Mouse (Mus musculus) heart, embryonic 12.5 days (tissue): ENCODE data around the gene Olfr1274-ps. TPM values are rescaled to one million over a fixed set of nuclear protein-coding genes. Genes with fewer than 3 reads are reported as not detected.
"Not testable (repeated sequence)": the region's sequence is repeated elsewhere in the genome, so short reads cannot be mapped to it uniquely, and the experiment has no call there.

Experiments
- ATAC-seq: fragments of 200-750 bp; cut with Nextera tagmentation; 2 replicates; pipeline ENCODE4 v1.8.0; 2017; ENCODE audit warnings: moderate TSS enrichment, moderate library complexity; ENCODE audit not compliant: insufficient number of reproducible peaks, low FRiP score
- H3K27ac ChIP-seq: fragments of 300-500 bp; sonication (generic); 2 replicates; pipeline ENCODE4 v1.5.1; 2016; ENCODE audit warnings: mild to moderate bottlenecking, moderate library complexity; ENCODE audit not compliant: poor library complexity, severe bottlenecking
- H3K27me3 ChIP-seq: fragments of 300-500 bp; sonication (generic); replicated peaks from 2 replicates; pipeline ENCODE4 v1.6.1; 2016; ENCODE audit warnings: mild to moderate bottlenecking, moderate library complexity
- H3K36me3 ChIP-seq: fragments of 300-500 bp; sonication (generic); 2 replicates; pipeline ENCODE4 v1.6.1; 2016; ENCODE audit warnings: mild to moderate bottlenecking, moderate library complexity
- H3K4me1 ChIP-seq: fragments of 300-500 bp; sonication (generic); replicated peaks from 2 replicates; pipeline ENCODE4 v1.6.1; 2016; ENCODE audit warnings: mild to moderate bottlenecking
- H3K4me2 ChIP-seq: fragments of 300-500 bp; sonication (generic); 2 replicates; pipeline ENCODE4 v1.6.1; 2016; ENCODE audit warnings: mild to moderate bottlenecking, moderate library complexity
- H3K4me3 ChIP-seq: fragments of 300-500 bp; sonication (generic); 2 replicates; pipeline ENCODE4 v1.5.1; 2016; ENCODE audit warnings: mild to moderate bottlenecking
- H3K9ac ChIP-seq: fragments of 300-500 bp; sonication (generic); 2 replicates; pipeline ENCODE4 v1.6.1; 2016; ENCODE audit warnings: mild to moderate bottlenecking, moderate library complexity
- H3K9me3 ChIP-seq: fragments of 300-500 bp; sonication (generic); replicated peaks from 2 replicates; pipeline ENCODE4 v1.6.1; 2016; ENCODE audit warnings: mild to moderate bottlenecking, moderate library complexity
- WGBS: fragments of 180-500 bp; shearing (Covaris S2); methylation state at CpG from one replicate; pipeline ENCODE4 v1.1.7; 2016; 5-methylcytosine and 5-hydroxymethylcytosine counted together
- polyA plus RNA-seq: library from polyadenylated mRNA; unstranded; fragments of >200 nt; fragmentation: Nextera tagmentation; extraction: Ambion mirVana; gene quantifications from 2 replicates; pipeline ENCODE4 v1.2.1, GENCODE M21; 2016

Olfr1274-ps gene
- not detected in 2 replicates for polyA plus RNA-seq

DNA sequence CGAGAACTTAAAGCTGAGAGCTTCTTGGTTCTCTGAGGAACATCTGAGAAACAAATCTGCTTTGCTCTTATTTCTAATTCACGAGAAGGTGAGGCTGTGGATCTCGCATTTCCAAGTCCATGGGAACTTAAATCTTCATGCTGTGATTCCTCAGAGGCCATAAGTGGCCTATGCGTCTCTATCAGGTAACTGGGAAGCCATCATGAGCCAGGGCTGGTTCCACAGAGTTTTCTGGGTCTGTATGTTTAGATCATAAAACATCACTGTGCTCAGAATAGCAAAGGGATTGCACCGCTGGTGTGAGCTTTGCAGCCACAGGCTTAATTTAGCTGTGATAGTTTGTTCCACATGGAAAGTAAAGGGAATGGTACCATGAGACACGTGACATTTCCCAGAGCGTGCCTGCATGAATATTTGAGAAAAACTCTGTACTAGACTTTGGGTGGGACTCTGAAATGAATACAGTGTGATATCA lies at the start of gene Olfr1274-ps:
Gene Olfr1274-ps (plus strand): TSS at position 51 of the 475 bp plus-strand sequence.
- H3K4me2 ChIP-seq, H3K27ac ChIP-seq, H3K4me3 ChIP-seq, H3K36me3 ChIP-seq, H3K9ac ChIP-seq, H3K27me3 ChIP-seq, H3K9me3 ChIP-seq, H3K4me1 ChIP-seq, ATAC-seq: not testable (repeated sequence)
- WGBS: 77% methylated on average over 6 of the region's 7 CpGs

DNA sequence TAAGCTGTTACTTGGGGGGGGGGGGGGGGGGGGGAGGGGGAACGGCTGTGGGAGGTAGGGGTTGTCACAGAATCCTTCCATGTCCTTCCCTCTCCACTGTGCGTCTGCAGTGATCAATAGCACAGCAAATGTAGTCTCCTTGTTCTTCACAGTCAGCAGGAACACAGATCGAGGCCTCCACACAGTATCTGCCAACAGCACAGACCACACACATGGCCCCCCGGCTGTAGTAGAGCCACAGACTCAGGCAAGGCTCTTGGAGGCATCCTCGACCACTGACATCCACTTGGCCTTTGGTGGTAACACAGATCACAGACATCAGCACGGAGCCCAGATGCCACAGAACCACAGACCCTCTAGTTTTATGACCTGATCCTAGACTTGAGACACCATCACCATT lies 47.4 kb upstream of the Olfr1274-ps start:
- ATAC-seq, H3K9me3 ChIP-seq, H3K36me3 ChIP-seq, H3K27me3 ChIP-seq, H3K9ac ChIP-seq, H3K4me3 ChIP-seq, H3K4me1 ChIP-seq, H3K4me2 ChIP-seq, H3K27ac ChIP-seq: not testable (repeated sequence)
- no CpG with 5 or more reads among the region's 6 CpGs for WGBS

DNA sequence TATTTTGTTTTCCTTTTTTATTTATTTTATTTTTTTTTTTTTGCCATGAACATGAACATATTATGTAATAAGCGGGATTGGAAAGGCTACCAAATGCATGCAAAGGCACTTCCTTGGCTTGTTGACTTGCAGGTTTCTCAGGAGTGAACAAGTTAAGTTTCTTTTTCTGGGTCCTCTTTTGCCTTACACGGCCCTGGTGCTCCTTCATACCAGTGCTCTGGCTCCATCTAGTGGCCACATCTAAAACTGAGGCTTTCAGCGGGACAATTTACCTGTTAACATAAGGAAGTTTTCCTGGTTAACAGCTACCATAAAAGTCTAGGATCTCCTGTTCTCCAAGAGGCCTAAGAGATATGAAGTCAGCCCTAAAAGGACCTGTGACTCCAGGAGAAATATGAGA lies 46.9 kb upstream of the Olfr1274-ps start:
- H3K36me3 ChIP-seq, ATAC-seq, H3K4me2 ChIP-seq, H3K4me3 ChIP-seq, H3K9ac ChIP-seq, H3K27ac ChIP-seq, H3K4me1 ChIP-seq, H3K9me3 ChIP-seq, H3K27me3 ChIP-seq: not testable (repeated sequence)
- no CpG with 5 or more reads among the region's 3 CpGs for WGBS

DNA sequence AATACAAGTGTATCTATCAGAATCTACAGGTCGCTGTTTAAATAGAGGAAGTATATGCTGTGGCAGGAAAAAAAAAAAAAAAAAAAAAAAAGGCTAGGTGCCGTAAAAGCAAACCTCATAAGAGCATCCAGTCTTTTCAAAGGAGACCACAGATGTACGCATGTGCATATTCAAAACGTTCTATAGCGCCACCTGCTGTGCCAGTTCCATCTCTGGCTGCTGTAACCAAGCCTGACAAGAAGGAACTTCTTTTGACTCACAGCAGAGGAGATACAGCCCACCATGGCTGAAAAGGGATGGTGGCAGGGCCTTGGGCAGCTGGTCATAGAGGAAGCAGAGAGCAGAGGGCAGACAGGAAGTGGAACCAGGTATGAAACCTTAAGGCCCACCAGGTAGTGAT lies 39.3 kb upstream of the Olfr1274-ps start:
- not testable (repeated sequence) for H3K4me2 ChIP-seq, H3K36me3 ChIP-seq, H3K4me3 ChIP-seq, H3K9me3 ChIP-seq, H3K27me3 ChIP-seq, H3K4me1 ChIP-seq, ATAC-seq, H3K27ac ChIP-seq, H3K9ac ChIP-seq
- WGBS: no CpG with 5 or more reads among the region's 5 CpGs

DNA sequence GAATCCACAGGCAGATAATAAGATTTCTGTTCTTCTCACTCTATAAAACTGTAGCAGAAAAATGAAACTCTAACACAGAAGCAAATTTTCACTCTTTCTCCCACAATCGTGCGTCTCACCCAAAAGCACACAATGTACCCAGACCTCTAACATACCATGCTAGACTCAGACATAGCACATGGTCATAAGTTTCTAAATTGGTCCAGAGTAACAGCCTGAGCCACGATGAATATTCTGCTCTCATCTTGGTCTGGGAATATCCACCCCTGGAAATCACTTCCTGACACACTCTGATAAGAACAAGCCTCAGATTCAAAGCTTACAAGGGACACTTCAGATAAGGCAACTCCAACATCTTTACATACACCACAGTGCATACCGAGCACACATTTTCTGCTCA lies 38.3 kb upstream of the Olfr1274-ps start:
- H3K9ac ChIP-seq, H3K4me1 ChIP-seq, H3K36me3 ChIP-seq, H3K27ac ChIP-seq, H3K4me3 ChIP-seq, H3K9me3 ChIP-seq, H3K4me2 ChIP-seq, ATAC-seq, H3K27me3 ChIP-seq: not testable (repeated sequence)
- WGBS: no CpG with 5 or more reads among the region's 4 CpGs

DNA sequence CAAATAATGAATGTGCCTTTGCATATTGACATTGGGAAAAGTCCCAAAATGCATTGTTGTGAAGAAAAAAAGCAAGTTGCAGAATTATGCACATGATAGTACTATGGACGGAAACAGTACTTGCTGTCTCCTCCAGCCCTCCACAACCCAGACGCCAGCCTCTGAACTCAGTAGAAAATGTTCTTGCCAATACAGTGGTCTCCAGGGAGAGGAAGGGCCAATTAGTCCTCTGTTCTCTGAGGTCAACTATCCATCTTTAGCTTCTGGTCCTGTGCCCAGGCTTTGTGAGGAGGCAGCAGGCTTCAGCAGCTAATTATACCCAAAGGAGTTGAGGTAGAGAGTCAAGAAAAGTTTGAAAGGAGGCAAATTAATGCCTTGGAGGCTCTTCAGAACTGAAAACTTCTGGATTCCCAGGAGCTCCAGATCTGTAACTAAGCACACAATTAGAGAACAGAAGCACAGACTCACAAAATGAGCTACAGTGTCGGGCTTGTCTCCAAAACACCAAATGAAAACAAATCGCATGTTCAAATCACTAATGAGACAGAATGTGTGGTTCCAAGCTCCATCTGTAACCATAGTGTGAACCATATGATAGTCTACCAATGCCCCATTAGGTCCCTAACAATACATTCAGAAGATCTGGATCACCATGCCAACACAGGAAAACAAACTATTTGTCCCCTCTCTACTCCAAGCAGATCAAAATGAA lies 15.8 kb downstream of the Olfr1274-ps start:
- H3K36me3 ChIP-seq, H3K9ac ChIP-seq, H3K9me3 ChIP-seq, H3K27ac ChIP-seq, H3K4me3 ChIP-seq, H3K4me1 ChIP-seq, ATAC-seq, H3K4me2 ChIP-seq, H3K27me3 ChIP-seq: not testable (repeated sequence)
- WGBS: 75% methylated on average over 4 of the region's 4 CpGs

DNA sequence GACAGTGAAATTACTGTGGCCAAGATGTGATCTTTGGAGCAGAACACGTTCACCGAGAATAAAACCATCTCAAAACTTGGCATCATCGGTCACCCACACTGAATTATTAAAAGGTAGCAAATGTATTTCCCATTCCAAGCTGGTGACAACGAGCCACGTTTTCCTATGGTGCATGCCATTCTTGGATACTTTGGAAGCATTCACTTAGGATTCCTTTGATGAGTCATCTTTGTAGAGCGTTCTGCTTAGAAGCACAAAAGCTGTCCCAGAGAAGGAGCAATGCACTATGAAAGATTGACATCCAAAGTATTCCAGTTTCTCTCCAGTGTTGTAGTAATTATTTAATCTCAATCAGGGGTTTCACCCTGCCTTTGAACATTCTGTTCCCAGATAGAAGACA lies 23.8 kb downstream of the Olfr1274-ps start:
- not testable (repeated sequence) for H3K36me3 ChIP-seq, H3K27me3 ChIP-seq, H3K4me3 ChIP-seq, H3K9ac ChIP-seq, H3K4me2 ChIP-seq, H3K9me3 ChIP-seq, ATAC-seq, H3K4me1 ChIP-seq, H3K27ac ChIP-seq
- WGBS: 77% methylated on average over 6 of the region's 6 CpGs

DNA sequence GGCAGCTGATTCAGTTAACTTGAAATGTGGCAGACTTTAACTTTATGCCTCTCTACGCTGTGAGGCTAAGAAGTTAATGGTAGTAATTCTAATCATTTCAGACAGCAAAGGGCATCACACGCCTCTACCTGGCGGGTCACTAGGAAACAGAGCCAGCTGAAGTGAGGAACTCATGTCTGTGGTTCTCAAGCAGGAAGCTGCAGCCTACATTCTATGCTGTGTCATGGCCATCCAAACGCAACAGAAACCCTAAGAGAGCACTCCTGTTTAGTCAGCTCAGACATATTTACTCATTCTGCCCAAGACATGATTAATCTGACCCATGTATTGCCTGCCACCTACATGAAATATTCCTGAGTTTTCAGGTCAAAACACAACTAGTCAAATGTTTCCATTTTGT lies 26.5 kb downstream of the Olfr1274-ps start:
- not testable (repeated sequence) for ATAC-seq, H3K9me3 ChIP-seq, H3K4me2 ChIP-seq, H3K4me1 ChIP-seq, H3K9ac ChIP-seq, H3K27me3 ChIP-seq, H3K36me3 ChIP-seq, H3K4me3 ChIP-seq, H3K27ac ChIP-seq
- WGBS: no CpG with 5 or more reads among the region's 4 CpGs

DNA sequence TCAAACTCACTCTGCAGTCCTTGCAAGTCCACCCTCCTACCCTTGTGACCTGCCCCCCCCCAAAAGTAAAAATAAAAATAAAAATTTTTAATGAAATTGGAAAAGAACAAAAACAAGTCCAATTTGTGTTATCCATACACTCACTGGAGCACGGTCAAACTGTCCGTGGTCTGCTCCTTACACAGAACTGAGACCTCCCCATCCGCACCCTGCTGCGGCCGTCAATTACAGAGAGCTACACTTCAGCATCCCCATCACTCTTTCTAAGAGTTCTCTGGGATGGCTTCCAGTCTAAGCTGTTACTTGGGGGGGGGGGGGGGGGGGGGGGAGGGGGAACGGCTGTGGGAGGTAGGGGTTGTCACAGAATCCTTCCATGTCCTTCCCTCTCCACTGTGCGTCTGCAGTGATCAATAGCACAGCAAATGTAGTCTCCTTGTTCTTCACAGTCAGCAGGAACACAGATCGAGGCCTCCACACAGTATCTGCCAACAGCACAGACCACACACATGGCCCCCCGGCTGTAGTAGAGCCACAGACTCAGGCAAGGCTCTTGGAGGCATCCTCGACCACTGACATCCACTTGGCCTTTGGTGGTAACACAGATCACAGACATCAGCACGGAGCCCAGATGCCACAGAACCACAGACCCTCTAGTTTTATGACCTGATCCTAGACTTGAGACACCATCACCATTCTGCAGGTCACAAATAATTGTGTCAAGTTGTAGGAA lies 30.7 kb downstream of the Olfr1274-ps start:
- not testable (repeated sequence) for H3K9ac ChIP-seq, H3K4me3 ChIP-seq, ATAC-seq, H3K9me3 ChIP-seq, H3K4me2 ChIP-seq, H3K27ac ChIP-seq, H3K4me1 ChIP-seq, H3K27me3 ChIP-seq, H3K36me3 ChIP-seq
- 42% methylated on average over 2 of the region's 11 CpGs for WGBS

DNA sequence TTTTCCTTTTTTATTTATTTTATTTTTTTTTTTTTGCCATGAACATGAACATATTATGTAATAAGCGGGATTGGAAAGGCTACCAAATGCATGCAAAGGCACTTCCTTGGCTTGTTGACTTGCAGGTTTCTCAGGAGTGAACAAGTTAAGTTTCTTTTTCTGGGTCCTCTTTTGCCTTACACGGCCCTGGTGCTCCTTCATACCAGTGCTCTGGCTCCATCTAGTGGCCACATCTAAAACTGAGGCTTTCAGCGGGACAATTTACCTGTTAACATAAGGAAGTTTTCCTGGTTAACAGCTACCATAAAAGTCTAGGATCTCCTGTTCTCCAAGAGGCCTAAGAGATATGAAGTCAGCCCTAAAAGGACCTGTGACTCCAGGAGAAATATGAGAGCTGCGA lies 31.3 kb downstream of the Olfr1274-ps start:
- not testable (repeated sequence) for H3K9me3 ChIP-seq, H3K9ac ChIP-seq, H3K27ac ChIP-seq, H3K36me3 ChIP-seq, H3K27me3 ChIP-seq, H3K4me3 ChIP-seq, H3K4me1 ChIP-seq, ATAC-seq, H3K4me2 ChIP-seq
- no CpG with 5 or more reads among the region's 4 CpGs for WGBS

DNA sequence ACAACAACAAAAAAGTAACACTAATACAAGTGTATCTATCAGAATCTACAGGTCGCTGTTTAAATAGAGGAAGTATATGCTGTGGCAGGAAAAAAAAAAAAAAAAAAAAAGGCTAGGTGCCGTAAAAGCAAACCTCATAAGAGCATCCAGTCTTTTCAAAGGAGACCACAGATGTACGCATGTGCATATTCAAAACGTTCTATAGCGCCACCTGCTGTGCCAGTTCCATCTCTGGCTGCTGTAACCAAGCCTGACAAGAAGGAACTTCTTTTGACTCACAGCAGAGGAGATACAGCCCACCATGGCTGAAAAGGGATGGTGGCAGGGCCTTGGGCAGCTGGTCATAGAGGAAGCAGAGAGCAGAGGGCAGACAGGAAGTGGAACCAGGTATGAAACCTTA lies 39.0 kb downstream of the Olfr1274-ps start:
- ATAC-seq, H3K4me2 ChIP-seq, H3K4me3 ChIP-seq, H3K27ac ChIP-seq, H3K9ac ChIP-seq, H3K9me3 ChIP-seq, H3K36me3 ChIP-seq, H3K4me1 ChIP-seq, H3K27me3 ChIP-seq: not testable (repeated sequence)
- 100% methylated on average over 1 of the region's 5 CpGs for WGBS

DNA sequence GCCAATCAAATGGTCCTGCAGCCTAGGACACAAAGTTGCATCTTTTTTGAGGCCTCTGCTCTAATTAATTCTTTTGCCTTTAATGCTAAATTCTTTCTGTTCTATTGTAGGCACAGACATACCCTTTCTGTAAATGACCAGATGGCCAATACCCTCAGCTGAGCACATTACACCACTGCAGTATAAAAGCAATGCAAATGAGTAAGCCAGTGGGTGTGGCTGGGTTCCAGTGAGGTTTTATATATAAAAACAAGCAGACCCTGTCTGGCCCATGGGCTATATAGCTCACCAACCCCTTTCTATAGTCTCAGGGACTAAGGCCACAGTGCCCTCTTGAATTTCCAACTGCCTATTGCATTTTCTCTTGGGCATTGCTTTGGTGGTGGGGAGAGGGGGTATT lies 41.7 kb downstream of the Olfr1274-ps start:
- H3K27me3 ChIP-seq, H3K27ac ChIP-seq, H3K36me3 ChIP-seq, H3K4me2 ChIP-seq, H3K9me3 ChIP-seq, H3K4me1 ChIP-seq, ATAC-seq, H3K9ac ChIP-seq, H3K4me3 ChIP-seq: not testable (repeated sequence)
